Mouse (Mus musculus) gonadal fat pad, adult 2 months (tissue): Measurements from ENCODE around the gene Exoc3l. TPM values are rescaled to one million over a fixed set of nuclear protein-coding genes. Genes with fewer than 3 reads are reported as not detected.

Experiments used
- DNase-seq: peaks from one replicate; pipeline ENCODE4 v3.0.0-alpha.2; 2012; ENCODE audit warnings: low read depth
- polyA plus RNA-seq: library from polyadenylated mRNA; depleted of rRNA; stranded (reverse); fragments of >200 nt; gene quantifications from 2 replicates; pipeline ENCODE4 v1.2.3, GENCODE M21; 2012

Exoc3l gene
- polyA plus RNA-seq, 1 experiment = 9.6 TPM

GRCm38 (mm10) chr8:105268342-105269074 is 27.4 kb downstream of the Exoc3l start:
- DNase-seq = no peak

GRCm38 (mm10) chr8:105266775-105267174 is 29.1 kb downstream of the Exoc3l start:
- no peak for DNase-seq

- no peak for DNase-seq
Observed at GRCm38 (mm10) chr8:105265128-105265527, 30.8 kb downstream of the Exoc3l start.

- DNase-seq = no peak
Observed at GRCm38 (mm10) chr8:105264024-105264982, 31.6 kb downstream of the Exoc3l start, which contains the start of the genes Tradd and Fbxl8. Gene Tradd (minus strand): TSS chr8:105264609. Gene Fbxl8 (plus strand): TSS chr8:105264648.

GRCm38 (mm10) chr8:105263244-105263912 is 32.5 kb downstream of the Exoc3l start:
- no peak for DNase-seq

GRCm38 (mm10) chr8:105261326-105261980 is 34.4 kb downstream of the Exoc3l start:
- DNase-seq = no peak

GRCm38 (mm10) chr8:105260371-105261099 is 35.4 kb downstream of the Exoc3l start:
- no peak for DNase-seq

GRCm38 (mm10) chr8:105259721-105260320 is 36.1 kb downstream of the Exoc3l start:
- no peak for DNase-seq

GRCm38 (mm10) chr8:105258911-105259720 is 36.8 kb downstream of the Exoc3l start:
- DNase-seq = no peak

- no peak for DNase-seq
Observed at GRCm38 (mm10) chr8:105257318-105258114, 38.4 kb downstream of the Exoc3l start.

GRCm38 (mm10) chr8:105254966-105255350 is 40.9 kb downstream of the Exoc3l start, which contains the start of gene B3gnt9:
Gene B3gnt9 (minus strand): TSS chr8:105255153.
- DNase-seq = no peak

- no peak for DNase-seq
Observed at GRCm38 (mm10) chr8:105254152-105254965, 41.5 kb downstream of the Exoc3l start.

- DNase-seq = no peak
Observed at GRCm38 (mm10) chr8:105253766-105254151, 42.1 kb downstream of the Exoc3l start.

GRCm38 (mm10) chr8:105252680-105253537 is 43.0 kb downstream of the Exoc3l start:
- DNase-seq = no peak

GRCm38 (mm10) chr8:105251954-105252353 is 43.9 kb downstream of the Exoc3l start:
- DNase-seq = no peak

GRCm38 (mm10) chr8:105241016-105241415 is 54.9 kb downstream of the Exoc3l start:
- no peak for DNase-seq
